Mouse (Mus musculus) neutrophil, adult 5-6 weeks (primary cell): ENCODE results near the gene Tomm20. TPM values are rescaled to one million over a fixed set of nuclear protein-coding genes. Genes with fewer than 3 reads are reported as not detected.
A peak's percentile ranks its signal among the peaks of the same experiment; 100 is the strongest.

Experiments used
- ATAC-seq: fragments of 151-379, 151-347 bp; 2 replicates; pipeline ENCODE4 v1.8.0; 2017; ENCODE audit warnings: mild to moderate bottlenecking, moderate TSS enrichment; ENCODE audit not compliant: insufficient number of reproducible peaks, poor library complexity, low FRiP score, severe bottlenecking; ENCODE audit errors: extremely low read depth
- total RNA-seq: library from RNA; stranded (forward); fragments of 200-1000 nt; gene quantifications from 2 replicates; pipeline ENCODE4 v1.2.3, GENCODE M21; 2017

Tomm20 gene
- total RNA-seq, 1 experiment from 2014 or later = 79.6 TPM

DNA sequence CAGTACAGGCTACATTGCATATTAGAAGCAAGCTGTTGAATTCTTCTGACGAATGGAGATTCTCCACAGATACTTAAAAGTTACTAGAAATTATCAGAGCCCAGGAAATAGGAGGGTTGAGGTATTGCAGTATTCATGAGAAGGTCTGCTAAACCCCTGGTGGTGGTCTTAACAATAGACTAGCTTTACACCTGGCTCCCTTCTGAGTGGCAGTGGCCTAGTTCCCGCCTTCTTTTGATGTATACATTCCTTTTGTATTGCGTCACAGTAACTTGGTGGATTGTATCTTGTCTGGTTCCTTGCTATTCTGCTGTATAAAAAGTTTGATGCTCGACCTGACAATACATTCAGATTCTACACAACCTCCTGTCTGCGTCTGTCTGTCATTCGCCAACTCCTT lies 22.5 kb upstream of the Tomm20 start:
- no peak for ATAC-seq

DNA sequence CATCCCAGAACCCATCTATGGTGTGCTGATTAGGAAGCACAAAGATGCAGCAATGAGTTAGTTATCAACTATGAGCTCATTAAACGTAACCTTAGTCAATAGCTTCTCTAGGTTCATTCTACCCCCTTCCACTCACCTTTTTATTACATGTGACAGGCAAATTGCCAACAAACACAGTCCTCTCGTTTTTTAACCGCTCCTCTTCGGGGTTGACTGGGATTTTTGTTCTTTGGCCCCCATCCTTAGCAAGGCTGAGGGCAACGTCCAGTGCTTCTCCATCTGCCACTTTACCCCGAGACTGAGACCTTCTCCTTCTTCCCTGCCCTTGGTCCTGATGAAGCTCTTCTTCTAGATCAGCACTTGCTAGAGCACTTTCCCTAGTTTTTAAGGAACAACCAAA lies 19.6 kb upstream of the Tomm20 start:
- ATAC-seq = no peak

DNA sequence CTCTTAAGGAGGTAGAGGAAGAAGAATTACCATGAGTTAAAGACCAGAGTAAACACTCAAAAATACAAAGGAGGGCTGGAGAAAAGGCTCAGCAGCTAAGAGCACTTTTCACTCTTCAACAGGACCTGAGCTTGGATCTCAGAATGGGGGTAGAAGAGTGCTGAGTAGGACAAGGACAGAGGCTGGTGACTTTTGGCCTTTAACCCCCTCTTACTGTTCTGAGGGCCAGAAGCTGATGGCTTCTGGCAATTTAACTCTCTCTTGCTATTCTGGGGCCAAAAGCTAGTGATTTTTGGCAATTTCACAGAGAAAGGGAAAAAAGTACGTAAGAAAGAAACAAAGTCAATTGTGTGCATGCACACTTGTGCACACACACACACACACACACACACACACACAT lies 17.2 kb upstream of the Tomm20 start:
- no peak for ATAC-seq

DNA sequence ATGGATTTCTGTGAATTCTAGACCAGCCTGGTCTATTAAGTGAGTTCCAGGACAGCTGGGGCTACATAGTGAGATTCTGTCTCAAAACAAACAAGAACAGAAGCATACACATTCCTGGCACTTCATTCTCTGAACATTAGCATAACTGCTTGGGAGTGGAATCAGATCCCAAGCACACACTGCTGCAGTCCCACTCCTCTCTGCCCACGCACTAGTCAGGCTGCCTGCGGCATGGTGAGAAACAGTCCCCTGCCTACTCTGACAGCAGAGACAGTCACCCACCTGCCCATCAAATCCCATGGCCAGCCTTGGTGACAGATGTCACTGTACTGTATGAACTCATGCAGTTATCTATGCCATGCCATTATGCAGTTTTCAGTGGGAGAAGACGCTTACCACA lies 15.9 kb upstream of the Tomm20 start:
- ATAC-seq = no peak

DNA sequence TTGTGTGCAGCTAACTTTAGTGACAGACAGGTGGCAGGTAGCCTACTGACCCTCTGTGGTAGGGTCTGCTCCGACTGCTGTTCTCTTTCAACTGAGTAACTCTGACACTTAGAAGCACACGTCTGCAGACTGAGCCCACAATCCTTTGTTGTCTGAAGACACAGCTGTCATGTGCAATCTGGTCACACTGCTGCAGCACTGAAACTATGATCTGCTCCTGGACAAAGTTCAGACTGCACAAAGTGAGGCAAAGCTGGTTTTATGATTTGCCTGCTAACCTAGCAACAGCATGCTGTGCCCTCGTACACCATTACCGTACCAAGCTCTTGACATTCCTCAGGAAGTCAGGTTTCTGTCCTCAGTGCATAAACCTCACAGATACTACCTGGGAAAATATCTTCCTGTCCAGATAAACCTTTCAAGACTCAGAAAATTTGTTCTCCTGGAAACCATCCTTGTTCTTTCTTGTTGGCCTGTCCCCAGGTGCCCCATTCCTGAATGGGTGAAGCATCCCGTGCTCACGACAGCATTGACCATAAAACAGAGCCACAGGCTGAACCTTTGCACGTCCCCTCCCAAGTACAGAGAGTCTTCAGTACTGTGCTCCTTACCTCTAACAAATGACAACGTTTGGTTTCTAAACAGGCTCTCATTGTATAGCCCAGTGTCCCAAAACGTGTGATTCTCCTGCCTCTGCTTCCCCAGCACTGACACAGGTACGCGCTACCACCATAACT lies 6.4 kb upstream of the Tomm20 start:
- no peak for ATAC-seq

DNA sequence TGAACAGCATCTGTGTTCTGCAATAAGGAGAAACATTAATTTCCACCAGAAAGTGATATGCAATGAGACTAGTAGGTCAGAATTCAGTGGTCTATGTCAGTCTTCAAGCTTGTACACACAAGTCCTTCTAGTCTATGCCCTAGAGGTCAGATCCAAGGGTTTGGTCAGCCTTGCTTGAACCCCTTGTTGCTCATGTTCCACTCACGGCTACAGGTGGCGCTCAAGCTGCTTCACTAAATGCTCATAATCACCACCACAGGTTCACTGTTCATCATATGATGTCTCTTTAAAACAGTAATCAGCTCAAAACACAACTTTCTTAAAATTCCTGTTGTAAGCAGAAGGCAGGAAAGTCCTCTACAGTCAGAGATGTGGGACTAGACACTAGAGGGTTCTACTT lies 3.9 kb upstream of the Tomm20 start:
- ATAC-seq = no peak

DNA sequence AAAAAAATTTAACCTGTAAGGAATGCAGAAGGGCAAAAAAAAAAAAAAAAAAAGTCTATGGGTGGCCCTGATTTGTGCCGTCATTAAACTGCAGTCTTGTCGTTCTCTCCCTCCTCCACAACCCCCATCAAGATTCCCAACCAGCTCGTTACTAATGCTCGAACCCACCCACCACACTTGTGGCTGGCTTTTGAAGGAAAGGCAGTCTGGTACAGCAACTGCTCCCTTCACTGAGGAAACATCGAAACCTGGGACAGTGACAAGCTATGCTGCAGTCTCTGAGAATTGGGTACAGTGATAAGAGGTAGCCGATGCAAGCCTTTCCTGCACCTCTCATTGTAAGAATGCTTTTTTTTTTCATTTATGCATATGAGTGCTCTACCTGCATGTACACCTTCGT lies 800 bp upstream of the Tomm20 start:
- ATAC-seq = no peak

DNA sequence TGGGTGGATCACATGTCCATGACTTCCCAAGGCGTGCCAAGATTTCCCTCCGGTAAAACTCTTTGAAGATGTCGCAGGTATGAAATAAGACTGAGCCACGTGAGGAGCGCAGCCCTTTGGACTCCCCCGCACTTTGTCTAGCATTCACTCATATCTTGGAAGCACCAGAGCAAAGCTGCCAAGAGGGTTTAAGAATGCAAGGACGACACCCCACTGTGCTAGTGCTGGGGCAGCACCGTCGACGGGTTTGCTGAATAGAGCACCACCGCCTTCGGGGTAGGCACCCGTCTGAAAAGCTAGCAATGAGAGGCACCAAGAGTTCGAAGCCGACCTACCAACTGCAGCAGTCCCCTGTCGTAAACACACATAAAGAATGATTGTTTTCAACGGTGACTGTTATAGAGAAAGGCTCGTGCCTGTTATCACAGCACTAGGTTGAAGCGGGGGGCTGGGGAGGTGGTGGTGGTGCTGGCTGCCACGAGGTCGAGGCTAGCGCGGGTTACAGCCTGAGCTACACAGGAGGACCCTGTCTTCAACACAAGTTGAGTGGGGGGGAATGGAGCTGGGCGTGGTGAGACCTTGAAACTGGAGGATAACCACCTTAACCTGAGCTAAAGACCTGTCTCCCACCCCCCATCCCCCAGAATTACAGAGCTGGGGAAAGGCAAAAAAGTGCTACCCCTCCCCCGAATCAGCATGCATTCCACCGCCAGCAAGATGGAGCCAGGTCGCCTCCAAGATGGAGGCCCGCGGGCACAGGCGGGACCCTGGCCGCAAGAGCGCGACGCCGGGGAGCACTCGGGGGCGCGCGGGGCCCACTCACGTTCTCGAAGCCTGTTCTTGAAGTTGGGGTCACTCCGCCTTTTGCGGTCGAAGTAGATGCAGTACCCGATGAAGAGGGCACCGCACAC lies 608 bp downstream of the Tomm20 start:
- ATAC-seq = no peak

DNA sequence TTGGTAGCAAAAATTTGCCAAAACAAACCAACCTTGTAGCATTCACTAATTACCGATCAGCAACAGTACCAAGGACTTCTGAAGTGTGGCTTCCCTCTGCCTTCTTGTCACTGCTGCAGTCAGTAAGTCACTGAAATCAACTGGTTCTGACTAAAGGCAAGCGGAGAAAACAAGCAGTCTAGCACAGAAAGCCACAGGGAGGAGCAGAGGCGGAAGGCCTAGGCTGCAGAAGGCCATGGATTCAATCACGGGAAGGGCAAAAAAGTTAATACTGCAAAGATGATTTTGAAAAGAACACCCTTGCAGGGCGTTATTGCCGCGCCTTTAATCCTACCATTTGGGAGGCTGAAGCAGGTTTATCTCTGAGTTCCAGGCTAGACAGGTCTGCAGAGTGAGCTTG lies 2.1 kb downstream of the Tomm20 start:
- no peak for ATAC-seq

DNA sequence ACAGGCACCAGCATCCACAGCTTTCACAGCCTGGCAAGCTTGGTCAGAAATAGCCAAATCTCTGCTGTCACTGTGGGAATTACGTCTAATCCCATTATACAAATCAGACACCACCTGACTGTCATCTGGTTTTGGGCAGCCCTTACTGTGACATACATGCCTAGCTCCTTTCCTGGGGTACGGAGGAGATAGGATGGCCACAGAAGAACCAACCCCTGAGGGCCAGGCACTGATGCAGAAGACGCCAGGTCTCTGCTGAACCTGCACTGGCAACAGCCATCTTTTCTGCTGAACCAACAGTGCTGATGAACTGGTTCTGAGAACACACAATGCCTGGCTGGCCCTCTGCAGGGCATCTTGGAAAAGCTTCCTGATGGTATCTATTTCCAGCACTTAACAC lies 8.3 kb downstream of the Tomm20 start:
- ATAC-seq = no peak

DNA sequence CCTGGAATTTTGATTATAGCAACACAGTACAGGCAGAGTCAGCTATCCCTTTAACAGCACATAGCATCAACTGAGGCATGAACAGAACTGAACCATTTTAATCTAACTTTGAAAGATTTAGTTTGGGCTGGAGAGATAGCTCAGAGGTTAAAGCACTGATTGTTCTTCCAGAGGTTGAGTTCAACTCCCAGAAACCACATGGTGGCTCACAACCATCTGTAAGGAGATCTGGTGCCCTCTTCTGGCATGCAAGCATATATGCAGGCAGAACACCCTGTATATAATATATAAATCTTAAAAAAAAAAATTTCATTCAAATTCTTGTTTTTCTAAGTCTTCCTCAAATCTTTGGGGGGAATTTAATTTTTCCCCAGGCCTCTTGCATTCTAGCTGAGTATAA lies 9.7 kb downstream of the Tomm20 start:
- no peak for ATAC-seq

DNA sequence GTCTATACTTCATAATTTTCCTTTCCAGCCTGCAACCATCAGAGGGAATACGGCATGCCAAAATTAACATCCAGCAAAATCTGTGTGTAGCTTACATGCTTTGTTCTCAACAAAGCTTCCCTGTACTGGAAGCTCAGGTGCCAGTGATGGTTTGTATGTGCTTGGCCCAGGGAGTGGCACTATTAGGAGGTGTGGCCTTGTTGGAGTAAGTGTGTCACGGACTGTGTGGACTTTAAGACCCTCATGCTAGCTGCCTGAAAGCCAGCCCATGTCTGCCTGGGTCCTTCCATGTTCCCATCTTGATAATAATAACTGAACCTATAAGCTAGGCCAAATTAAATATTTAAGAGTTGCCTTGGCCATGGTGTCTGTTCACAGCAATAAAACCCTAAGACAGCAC lies 10.3 kb downstream of the Tomm20 start:
- ATAC-seq = no peak

DNA sequence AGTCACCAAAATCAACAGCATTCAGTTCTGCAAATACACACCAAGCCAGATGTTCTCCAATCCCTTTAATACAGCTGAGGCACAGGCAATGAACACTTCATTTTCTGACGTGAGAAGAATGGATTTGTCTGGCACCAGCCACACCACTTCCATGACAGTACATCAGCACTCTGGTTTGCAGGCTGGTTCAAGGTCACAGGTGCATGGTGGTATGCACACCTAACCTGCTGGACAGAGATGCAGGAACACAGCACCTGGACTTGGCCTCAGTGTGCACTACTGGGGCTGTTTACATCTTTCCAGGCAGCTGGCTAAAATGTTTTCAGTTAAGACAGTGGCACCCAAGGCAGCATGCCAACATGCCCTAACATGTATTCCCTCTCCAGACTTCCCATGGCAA lies 13.0 kb downstream of the Tomm20 start:
- no peak for ATAC-seq

DNA sequence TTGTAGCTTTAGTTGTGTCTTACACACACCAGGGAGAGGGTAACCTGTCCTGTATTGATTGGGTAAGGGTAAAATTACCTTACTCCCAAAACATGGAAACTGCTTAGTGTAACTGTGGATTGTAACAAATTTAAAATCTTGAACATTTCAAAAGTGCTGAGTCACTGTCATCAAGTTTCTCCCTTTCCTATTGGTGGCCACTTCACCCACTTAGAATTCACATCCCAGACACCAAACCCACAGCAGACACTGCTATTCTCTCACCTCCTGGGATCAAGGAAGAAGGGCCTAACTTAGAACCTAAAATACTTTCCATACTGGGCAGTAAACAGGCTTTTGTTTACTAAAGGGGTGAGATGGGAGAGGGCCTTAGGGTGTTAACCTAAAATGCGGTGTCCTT lies 13.4 kb downstream of the Tomm20 start:
- ATAC-seq = no peak

DNA sequence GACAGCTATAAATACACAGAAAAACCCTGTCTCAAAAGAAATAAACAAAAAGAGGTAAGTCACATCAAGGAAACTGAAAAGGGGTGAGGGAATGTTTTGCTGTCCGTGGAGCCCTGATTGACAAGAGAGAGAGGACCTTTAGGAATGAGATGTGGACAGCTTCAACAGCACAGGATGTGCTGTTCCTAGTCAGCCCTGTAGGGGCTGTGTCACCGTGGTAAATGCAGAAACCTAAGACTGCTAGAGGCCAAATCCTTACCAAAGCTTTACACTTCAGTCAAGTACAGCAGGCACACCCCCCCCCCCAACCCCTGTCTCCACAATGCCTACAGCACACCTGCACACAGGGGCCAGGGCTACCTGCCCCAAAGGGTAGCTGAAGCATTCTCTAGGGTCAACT lies 13.9 kb downstream of the Tomm20 start:
- no peak for ATAC-seq

DNA sequence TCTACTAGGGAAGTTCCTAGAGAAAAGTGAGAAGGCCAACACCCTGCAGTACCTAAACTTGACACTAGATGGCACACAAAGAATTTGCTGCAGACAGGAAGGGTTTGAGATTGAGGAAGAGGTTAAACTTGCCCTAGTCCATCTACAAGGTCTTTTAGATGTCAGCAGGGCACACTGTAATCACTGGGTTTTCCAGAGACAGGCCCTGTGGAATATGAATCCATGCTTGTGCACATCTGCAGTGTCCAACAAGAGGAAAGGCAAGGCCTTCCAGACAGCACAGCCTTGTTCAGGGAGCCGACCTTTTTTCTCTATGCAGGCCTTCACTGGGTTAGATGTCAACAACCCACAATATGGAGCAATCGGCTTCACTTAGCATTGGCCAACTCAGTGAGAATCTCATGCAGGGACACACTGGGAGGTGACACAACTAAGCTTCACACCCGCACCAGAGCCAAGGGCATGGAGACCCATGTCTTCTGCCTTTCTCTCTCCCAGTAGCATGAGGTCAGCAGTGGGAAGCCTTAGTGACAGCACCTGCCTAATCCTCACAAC lies 16.0 kb downstream of the Tomm20 start:
- ATAC-seq = peak; percentile 71

DNA sequence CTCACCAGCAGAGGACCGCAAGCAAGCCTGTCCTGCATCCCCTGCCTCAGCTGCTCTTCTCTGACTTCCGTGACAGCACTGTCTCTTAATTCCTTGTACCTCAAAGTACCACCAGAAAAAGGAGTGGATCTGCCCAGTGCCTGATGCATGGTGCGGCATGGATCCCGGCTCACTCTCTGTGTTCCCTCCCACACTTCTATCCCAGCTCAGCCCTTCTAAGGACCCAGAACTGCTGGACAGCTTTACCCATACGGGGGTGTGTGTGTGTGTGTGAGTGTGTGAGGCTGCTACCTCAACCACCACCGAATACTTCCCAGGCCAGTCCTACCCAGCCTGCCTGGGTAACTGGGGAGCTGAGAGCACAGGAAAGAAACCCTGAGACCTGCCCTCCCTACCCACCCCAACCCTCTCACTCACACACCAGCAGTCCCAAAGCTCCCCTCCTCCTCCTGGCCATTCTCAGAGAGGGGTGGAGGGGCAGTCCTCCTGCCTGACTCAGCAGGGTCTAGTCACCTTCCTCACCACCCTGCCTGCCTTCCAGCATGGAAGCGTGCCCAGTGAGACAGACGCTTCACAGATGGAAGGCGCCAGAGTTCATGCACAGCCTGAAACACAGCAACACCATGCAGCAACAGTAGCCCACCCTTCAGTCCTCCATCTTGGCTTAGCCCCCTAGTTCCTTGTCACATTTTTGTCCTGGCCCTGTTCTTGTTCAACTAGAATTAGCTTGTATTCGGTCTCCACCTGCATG lies 16.7 kb downstream of the Tomm20 start:
- ATAC-seq = no peak

DNA sequence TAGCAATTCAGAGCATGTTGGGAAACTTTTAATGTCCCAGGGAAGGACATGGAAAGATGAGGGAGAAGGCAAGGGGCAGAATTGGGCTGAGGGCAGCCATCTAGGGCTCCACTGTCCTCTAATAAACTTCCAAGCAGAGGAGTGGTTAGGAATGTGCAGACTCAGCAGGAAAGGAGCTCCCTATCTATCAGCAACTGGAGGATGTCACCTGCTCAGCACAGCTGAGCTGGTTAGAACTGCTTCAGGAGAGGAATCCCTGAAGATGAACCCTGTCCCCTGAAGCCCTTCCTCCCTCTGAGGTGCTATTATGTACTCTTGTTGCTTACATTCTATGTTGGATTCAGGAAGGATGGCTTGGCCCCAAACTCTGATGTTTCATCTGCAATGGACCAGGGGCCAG lies 17.6 kb downstream of the Tomm20 start:
- ATAC-seq = no peak

DNA sequence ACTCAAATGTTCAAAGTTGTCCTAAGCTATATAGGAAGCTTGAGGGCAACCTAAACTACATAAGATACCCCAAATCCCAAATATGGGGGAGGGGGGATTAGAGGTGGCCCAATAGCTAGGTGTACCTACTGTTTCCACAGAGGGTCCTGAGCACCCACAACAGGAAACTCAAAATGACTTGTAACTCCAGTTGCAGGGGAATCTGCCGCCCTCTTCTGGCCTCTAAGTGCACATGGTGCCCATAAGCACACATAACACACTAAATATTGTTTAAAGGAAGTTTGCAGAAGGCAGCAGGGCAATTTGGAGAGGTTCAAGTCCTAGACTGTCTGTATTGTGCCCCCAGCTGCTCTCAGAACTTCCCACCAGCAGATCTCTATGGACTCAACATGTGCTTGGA lies 18.6 kb downstream of the Tomm20 start:
- no peak for ATAC-seq
